Mouse (Mus musculus) ovary, adult 18-20 months (tissue): ENCODE data around the gene Frmpd2.
A peak's percentile ranks its signal among the peaks of the same experiment; 100 is the strongest.
"Not testable (repeated sequence)": the region's sequence is repeated elsewhere in the genome, so short reads cannot be mapped to it uniquely, and the experiment has no call there.

ENCODE experiments used
- DNase-seq: peaks from one replicate; pipeline ENCODE4 v3.0.0; 2022; ENCODE audit warnings: low spot score, mixed read lengths

The Frmpd2 gene

GRCm38 (mm10) chr14:33471331-33471730, at the start of gene Frmpd2:
Gene Frmpd2 (plus strand): TSS chr14:33471696.
- DNase-seq, result no peak

- DNase-seq, result no peak
Measured at GRCm38 (mm10) chr14:33423003-33423402, 48.5 kb upstream of the Frmpd2 start.

GRCm38 (mm10) chr14:33424124-33424523, 47.4 kb upstream of the Frmpd2 start:
- no peak for DNase-seq

- not testable (repeated sequence) for DNase-seq
Measured at GRCm38 (mm10) chr14:33432485-33432884, 39.0 kb upstream of the Frmpd2 start.

- no peak for DNase-seq
Measured at GRCm38 (mm10) chr14:33443780-33444179, 27.7 kb upstream of the Frmpd2 start.

GRCm38 (mm10) chr14:33445962-33446361, 25.5 kb upstream of the Frmpd2 start:
- DNase-seq, result no peak

GRCm38 (mm10) chr14:33446561-33447023, 24.9 kb upstream of the Frmpd2 start:
- DNase-seq, result peak; percentile 24

GRCm38 (mm10) chr14:33447027-33447569, 24.4 kb upstream of the Frmpd2 start, which contains the start of gene Mapk8:
Gene Mapk8 (minus strand): TSS chr14:33447158.
- DNase-seq, result peak; percentile 94

- no peak for DNase-seq
Measured at GRCm38 (mm10) chr14:33448276-33448675, 23.2 kb upstream of the Frmpd2 start.

GRCm38 (mm10) chr14:33449296-33449840, 22.1 kb upstream of the Frmpd2 start:
- DNase-seq, result no peak

GRCm38 (mm10) chr14:33450331-33450730, 21.2 kb upstream of the Frmpd2 start:
- no peak for DNase-seq

GRCm38 (mm10) chr14:33463658-33464057, 7.8 kb upstream of the Frmpd2 start:
- DNase-seq, result no peak

- DNase-seq, result no peak
Measured at GRCm38 (mm10) chr14:33467766-33468165, 3.7 kb upstream of the Frmpd2 start.

GRCm38 (mm10) chr14:33474461-33474860, 3.0 kb downstream of the Frmpd2 start:
- DNase-seq, result no peak

GRCm38 (mm10) chr14:33476094-33476760, 4.7 kb downstream of the Frmpd2 start:
- DNase-seq, result no peak

GRCm38 (mm10) chr14:33481991-33482390, 10.5 kb downstream of the Frmpd2 start:
- no peak for DNase-seq

- no peak for DNase-seq
Measured at GRCm38 (mm10) chr14:33487805-33488550, 16.5 kb downstream of the Frmpd2 start.

- no peak for DNase-seq
Measured at GRCm38 (mm10) chr14:33495226-33495625, 23.7 kb downstream of the Frmpd2 start.

- no peak for DNase-seq
Measured at GRCm38 (mm10) chr14:33497418-33497817, 25.9 kb downstream of the Frmpd2 start.

GRCm38 (mm10) chr14:33498849-33499248, 27.4 kb downstream of the Frmpd2 start:
- no peak for DNase-seq

- DNase-seq, result peak; percentile 44
Measured at GRCm38 (mm10) chr14:33500631-33501030, 29.1 kb downstream of the Frmpd2 start.

- DNase-seq, result no peak
Measured at GRCm38 (mm10) chr14:33503311-33503710, 31.8 kb downstream of the Frmpd2 start.

- no peak for DNase-seq
Measured at GRCm38 (mm10) chr14:33506696-33507095, 35.2 kb downstream of the Frmpd2 start.
